Mouse (Mus musculus) urinary bladder, postnatal 14 days (tissue): Measurements from ENCODE around the gene Tm2d1.

Experiments used
- DNase-seq: peaks from one replicate; pipeline ENCODE4 v3.0.0; 2021; ENCODE audit warnings: low spot score

Gene Tm2d1

GRCm38 (mm10) chr4:98321371-98322111 lies 61.6 kb downstream of the Tm2d1 start:
- DNase-seq, result peak; percentile 34

GRCm38 (mm10) chr4:98318769-98319168 lies 64.3 kb downstream of the Tm2d1 start:
- DNase-seq, result no peak

GRCm38 (mm10) chr4:98317149-98317548 lies 66.0 kb downstream of the Tm2d1 start:
- no peak for DNase-seq
